Mouse (Mus musculus): ENCODE results near the gene Runx3. TPM values are rescaled to one million over a fixed set of nuclear protein-coding genes. Genes with fewer than 3 reads are reported as not detected.
A peak's percentile ranks its signal among the peaks of the same experiment; 100 is the strongest.
"Not testable (repeated sequence)": the region's sequence is repeated elsewhere in the genome, so short reads cannot be mapped to it uniquely, and the experiment has no call there.

Gene Runx3
- polyA plus RNA-seq, 1 experiment from 2014 or later = not detected

DNA sequence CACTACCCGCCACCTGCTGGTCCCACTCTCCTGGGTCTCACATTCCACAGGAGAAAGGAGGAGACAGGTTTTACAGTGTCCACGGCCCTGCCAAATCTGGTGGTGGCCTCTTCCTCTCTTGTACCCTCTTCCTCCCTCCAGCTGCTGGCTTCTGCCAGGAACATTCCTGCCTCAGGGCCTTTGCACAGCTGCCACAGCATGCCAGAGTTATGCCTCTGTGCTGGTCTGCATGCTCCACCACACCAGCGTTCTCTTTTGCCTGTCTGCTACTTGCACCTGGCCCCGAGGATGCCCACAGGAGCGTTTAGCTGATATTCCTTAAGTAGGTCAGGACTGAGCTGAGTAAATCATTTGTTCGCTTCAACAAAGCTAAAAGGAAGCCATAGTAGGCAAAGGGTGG, 45.3 kb downstream of the Runx3 start:
- Histone ChIP-seq H3K4me1 (peaks cover 20% of the 10 kb centered on the region), H3K9ac (replicated peaks) (no peak overlapping the region), H3K27ac (replicated peaks) (no peak overlapping the region), H3K9me3 (no peaks in the 10 kb centered on the region), H3K4me2 (replicated peaks) (no peak overlapping the region), H3K4me3 (no peak overlapping the region), H3K36me3 (no peaks in the 10 kb centered on the region), H3K27me3 (peaks cover 77% of the 10 kb centered on the region)
- ATAC-seq (ENCODE audit: low FRiP score, low read depth) = no peak
- WGBS = 57% methylated on average over 6 of the region's 6 CpGs

DNA sequence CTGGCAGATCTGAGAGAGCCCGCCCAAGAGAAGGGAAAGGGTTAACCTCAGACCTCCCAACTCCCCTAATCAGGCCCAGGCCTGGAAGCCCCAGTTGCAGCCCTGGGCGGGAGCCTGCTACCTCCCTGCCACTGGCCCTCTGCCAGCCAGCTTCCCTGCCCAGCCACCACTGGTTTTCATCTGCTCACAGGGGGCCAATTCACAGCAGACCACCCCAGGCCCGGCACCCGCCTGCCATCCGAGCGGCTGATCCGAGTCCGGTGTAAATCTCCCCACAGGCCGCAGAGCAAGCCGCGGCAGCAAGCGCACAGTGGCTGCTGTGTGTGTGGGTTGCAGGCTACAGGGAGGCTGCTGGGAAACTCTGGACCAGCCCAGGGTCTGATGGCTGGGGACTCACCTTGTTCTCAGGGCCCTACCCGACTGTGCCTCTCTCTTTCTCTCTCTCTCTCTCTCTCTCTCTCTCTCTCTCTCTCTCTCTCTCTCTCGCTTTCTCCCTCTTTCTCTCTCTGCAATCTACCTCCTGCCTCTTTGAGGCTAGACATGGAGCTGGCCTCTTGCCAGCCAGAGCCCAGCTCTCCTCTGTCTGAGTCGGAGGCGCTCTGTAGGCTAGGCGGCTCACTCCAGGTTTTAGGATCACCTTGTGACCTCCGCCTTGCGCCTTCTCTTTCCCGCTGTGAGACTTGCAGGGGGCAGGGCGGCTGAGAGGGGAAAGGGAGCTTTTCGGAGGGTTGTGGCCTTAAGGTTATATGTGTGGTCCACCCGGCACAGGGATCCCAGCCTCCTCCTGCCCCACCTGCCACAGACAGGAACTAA, 46.2 kb downstream of the Runx3 start:
- Histone ChIP-seq H3K4me2 (replicated peaks) (peak overlapping the region; percentile 26), H3K4me3 (no peak overlapping the region), H3K9ac (replicated peaks) (no peak overlapping the region), H3K4me1 (peaks cover 20% of the 10 kb centered on the region), H3K9me3 (no peaks in the 10 kb centered on the region), H3K27ac (replicated peaks) (no peak overlapping the region), H3K36me3 (no peaks in the 10 kb centered on the region), H3K27me3 (peaks cover 74% of the 10 kb centered on the region)
- peak; percentile 41; the same call in 1 of the 2 replicates for ATAC-seq (ENCODE audit: low FRiP score, low read depth)
- 3% methylated on average over 23 of the region's 23 CpGs for WGBS

DNA sequence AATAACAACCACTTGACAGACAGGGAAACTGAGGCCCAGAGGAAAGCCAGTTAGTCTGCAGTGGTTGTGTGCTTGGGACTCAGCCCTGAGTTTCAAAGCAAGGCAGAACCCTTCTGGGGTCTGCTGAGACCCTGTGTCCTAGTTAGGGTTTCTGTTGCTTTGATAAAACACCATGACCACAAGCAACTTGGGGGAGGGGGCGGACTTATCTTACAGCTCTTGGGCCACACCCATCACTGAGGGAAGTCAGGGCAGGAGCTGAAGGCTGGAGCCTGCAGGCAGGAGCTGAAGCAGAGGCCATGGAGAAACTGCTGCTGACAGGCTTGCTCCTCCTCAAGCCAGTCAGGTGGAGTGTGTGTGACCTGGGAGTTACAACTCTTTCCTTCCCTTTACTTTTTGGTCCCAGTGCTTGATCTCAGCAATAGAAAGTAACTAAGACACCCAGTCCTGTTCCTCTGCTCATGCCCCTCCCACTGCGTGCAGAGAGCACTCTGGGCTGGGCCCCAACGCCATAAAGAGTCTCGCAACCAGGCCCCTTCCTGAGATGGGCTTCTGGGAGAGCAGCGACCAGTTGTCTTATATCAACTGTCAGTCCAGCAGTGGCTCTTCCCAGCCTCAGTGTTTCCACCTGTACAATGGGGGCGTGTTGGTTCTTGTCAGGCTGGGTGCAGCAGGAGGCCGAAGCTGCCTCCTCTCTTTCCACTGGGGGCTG, 47.5 kb downstream of the Runx3 start:
- Histone ChIP-seq H3K4me1 (peaks cover 20% of the 10 kb centered on the region), H3K27ac (replicated peaks) (no peak overlapping the region), H3K4me3 (no peak overlapping the region), H3K4me2 (replicated peaks) (no peak overlapping the region), H3K9me3 (no peaks in the 10 kb centered on the region), H3K27me3 (peaks cover 76% of the 10 kb centered on the region), H3K9ac (replicated peaks) (no peak overlapping the region), H3K36me3 (no peaks in the 10 kb centered on the region)
- no peak for ATAC-seq (ENCODE audit: low FRiP score, low read depth)
- WGBS = 52% methylated on average over 7 of the region's 7 CpGs

DNA sequence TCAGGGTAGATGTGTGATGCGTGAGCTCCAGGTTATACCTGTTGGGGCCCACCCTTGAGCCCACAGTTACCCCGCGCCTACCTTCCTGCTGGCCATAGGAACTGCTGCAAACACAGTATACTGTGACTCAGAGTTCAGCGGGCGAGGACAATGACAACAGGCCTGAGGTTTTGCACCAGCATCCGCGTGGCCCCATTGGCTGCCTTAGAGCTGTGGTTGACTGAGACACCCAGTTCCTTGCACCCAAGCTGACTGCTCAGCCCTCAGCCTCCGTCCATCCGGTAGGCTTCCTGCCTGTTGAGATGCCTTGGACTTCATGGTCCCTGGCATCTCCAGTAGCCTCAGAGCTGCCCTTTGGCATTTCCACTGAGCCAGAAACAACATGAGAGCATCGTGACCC, 48.6 kb downstream of the Runx3 start:
- ATAC-seq (ENCODE audit: low FRiP score, low read depth) = no peak
- H3K36me3 ChIP-seq = no peaks in the 10 kb centered on the region
- H3K27me3 ChIP-seq = peaks cover 76% of the 10 kb centered on the region
- no peak overlapping the region for H3K9ac ChIP-seq (replicated peaks)
- no peaks in the 10 kb centered on the region for H3K9me3 ChIP-seq
- no peak overlapping the region for H3K4me2 ChIP-seq (replicated peaks)
- H3K27ac ChIP-seq (replicated peaks) = no peak overlapping the region
- WGBS = 66% methylated on average over 10 of the region's 10 CpGs
- no peak overlapping the region for H3K4me3 ChIP-seq
- peaks cover 20% of the 10 kb centered on the region for H3K4me1 ChIP-seq

DNA sequence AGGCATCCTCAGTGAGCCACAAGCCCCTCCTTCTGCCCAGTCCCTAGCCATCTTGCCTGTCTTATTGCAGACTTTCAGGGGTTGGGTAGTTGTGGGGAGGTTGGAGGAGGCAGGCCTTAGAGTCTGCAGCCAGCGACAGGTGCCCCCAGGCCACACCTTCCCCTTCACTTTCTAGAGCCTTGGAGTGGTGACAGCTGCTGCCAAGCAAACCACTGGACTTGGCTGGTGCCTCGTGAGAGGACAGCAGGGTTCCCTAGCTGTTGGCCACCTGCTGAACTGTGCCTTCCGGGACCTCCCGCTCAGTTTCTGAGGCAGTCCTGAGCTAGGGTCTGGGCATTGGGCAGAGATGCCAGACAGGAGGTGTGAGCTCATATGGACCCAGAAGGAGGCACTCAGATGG, 49.0 kb downstream of the Runx3 start:
- Histone ChIP-seq H3K9me3 (no peaks in the 10 kb centered on the region), H3K36me3 (no peaks in the 10 kb centered on the region), H3K4me1 (peaks cover 20% of the 10 kb centered on the region), H3K4me3 (no peak overlapping the region), H3K27me3 (peaks cover 76% of the 10 kb centered on the region), H3K27ac (replicated peaks) (no peak overlapping the region), H3K9ac (replicated peaks) (no peak overlapping the region), H3K4me2 (replicated peaks) (no peak overlapping the region)
- WGBS = 71% methylated on average over 4 of the region's 4 CpGs
- no peak for ATAC-seq (ENCODE audit: low FRiP score, low read depth)

DNA sequence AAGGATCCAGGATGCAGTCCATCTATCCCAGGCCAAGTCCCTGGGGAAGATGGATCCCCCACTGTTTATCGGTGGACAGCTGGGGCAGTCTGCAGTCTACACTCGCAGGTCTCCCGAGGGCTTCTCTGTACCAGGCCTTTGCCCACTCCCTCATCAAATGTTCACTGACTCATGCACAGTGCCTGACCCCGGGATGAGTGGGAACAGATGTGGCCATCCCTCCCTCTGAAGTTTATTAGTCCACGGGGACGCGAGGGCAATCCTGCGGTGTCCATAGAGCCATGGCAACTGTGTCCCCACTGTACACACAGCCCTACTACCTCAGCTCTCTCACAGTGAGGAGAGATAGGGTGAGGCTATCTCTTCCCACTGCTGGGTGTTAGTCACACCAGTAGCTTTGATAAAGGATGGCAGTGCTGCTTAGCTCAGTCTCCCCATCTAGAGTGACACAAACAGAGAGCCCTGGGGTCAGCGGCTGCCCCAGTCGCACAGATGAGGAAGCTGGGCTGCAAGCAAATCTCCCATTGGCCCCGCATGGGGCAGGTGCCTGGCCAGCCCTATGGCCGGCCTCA, 50.9 kb downstream of the Runx3 start:
- Histone ChIP-seq H3K9ac (replicated peaks) (no peak overlapping the region), H3K27me3 (peaks cover 75% of the 10 kb centered on the region), H3K4me1 (peaks cover 26% of the 10 kb centered on the region), H3K9me3 (no peaks in the 10 kb centered on the region), H3K4me3 (no peak overlapping the region), H3K36me3 (no peaks in the 10 kb centered on the region), H3K27ac (replicated peaks) (no peak overlapping the region), H3K4me2 (replicated peaks) (no peak overlapping the region)
- 70% methylated on average over 12 of the region's 12 CpGs for WGBS
- ATAC-seq (ENCODE audit: low FRiP score, low read depth) = no peak

DNA sequence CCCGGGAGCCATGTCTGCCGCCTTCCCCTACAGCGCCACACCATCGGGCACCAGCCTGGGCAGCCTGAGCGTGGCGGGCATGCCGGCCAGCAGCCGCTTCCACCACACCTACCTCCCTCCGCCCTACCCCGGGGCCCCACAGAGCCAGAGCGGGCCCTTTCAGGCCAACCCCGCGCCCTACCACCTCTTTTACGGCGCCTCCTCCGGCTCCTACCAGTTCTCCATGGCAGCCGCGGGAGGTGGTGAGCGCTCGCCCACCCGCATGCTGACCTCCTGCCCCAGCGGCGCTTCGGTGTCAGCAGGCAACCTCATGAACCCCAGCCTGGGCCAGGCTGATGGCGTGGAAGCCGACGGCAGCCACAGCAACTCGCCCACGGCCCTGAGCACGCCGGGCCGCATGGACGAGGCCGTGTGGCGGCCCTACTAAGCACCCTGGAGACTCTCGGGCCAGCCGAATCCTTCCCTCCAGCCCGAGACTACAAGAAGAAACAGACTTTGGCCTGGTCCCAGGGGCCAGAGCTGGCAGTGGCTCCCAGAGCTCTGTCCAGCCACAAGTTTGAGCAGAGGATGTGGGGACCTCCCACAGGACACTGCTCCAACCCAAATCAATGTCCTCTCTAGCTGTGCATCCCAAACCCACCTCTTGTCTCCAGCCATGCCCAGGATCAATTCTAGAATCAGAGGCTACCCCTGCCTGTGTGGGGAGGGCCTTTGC, 55.1 kb downstream of the Runx3 start:
- Histone ChIP-seq H3K4me2 (replicated peaks) (peak overlapping the region; percentile 56), H3K4me3 (peak overlapping the region; percentile 35), H3K27ac (replicated peaks) (no peak overlapping the region), H3K9ac (replicated peaks) (peak overlapping the region; percentile 50), H3K36me3 (no peaks in the 10 kb centered on the region), H3K9me3 (no peaks in the 10 kb centered on the region), H3K4me1 (peaks cover 11% of the 10 kb centered on the region), H3K27me3 (peaks cover 52% of the 10 kb centered on the region)
- WGBS = 6% methylated on average over 38 of the region's 38 CpGs
- ATAC-seq (ENCODE audit: low FRiP score, low read depth) = no peak

DNA sequence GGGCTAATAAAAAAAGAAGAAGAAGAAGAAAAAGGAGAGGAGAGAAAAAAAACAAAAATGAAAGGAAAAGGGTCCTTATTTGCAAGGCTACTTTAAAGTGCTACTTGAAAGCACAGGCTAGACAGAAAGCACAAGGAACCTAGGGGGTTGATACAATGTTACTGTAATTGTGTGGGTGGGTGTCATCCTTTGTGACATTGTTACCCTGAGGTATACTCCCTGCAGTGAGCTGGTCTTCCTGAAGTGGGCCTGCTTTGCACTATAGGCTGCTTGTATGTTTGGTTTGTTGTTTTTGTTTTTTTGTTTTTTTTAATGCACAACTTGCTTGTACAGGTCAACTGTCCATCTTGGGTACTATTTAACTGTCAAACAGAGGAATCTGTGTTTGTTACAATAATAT, 57.1 kb downstream of the Runx3 start:
- Histone ChIP-seq H3K9ac (replicated peaks) (no peak overlapping the region), H3K4me2 (replicated peaks) (no peak overlapping the region), H3K9me3 (no peaks in the 10 kb centered on the region), H3K4me3 (no peak overlapping the region), H3K27me3 (peaks cover 47% of the 10 kb centered on the region), H3K4me1 (peaks cover 11% of the 10 kb centered on the region), H3K27ac (replicated peaks) (no peak overlapping the region), H3K36me3 (no peaks in the 10 kb centered on the region)
- ATAC-seq (ENCODE audit: low FRiP score, low read depth) = no peak

DNA sequence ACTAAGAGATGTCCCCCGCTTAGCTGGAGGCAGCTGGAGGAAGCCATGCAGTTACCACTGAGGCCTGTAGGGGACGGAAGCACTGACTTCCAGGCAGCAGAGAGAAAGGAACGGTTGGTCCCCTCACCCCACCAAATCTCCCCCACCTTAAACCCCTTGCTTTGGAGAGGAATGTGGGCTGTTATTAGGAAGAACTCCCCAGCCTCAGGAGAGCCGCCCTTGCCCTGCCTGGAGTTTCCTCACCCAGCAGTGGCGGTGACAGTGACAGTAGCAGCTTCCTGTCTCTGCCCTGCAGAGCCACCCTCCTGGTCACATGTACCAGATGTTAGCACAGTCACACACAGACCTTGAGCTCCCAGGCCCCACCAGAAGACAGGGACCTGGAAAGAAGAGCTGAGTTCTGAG, 58.6 kb downstream of the Runx3 start:
- H3K9me3 ChIP-seq = no peaks in the 10 kb centered on the region
- no peak for ATAC-seq (ENCODE audit: low FRiP score, low read depth)
- WGBS = 18% methylated on average over 5 of the region's 5 CpGs

DNA sequence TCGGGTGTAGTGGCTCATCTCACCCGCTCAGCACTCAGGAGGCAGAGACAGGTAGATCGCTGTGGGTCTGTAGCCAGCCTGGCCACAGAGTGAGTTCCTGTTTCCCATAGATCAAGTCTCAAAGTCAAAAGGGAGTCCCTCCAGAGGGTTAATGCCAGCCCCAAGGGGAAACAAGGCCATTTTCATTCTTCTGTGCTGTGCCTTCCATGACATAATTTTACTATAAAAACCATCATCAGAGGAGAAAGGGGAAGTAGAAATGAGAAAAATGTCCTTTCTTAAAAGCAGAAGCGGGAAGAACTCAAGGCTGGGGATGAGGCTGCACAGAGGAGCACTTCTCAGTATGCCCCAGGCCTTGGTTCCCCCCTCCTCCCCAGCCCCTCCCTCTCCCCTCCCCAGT, 61.4 kb downstream of the Runx3 start:
- Histone ChIP-seq H3K27ac (replicated peaks) (no peak overlapping the region), H3K36me3 (no peaks in the 10 kb centered on the region), H3K4me1 (no peaks in the 10 kb centered on the region), H3K27me3 (peaks cover 5% of the 10 kb centered on the region), H3K4me3 (no peak overlapping the region), H3K4me2 (replicated peaks) (no peak overlapping the region), H3K9me3 (no peaks in the 10 kb centered on the region), H3K9ac (replicated peaks) (no peak overlapping the region)
- WGBS = 88% methylated on average over 4 of the region's 4 CpGs
- no peak for ATAC-seq (ENCODE audit: low FRiP score, low read depth)

More for the DNA sequence above, 58.6 kb downstream of the Runx3 start:
- H3K27me3 ChIP-seq = peaks cover 32% of the 10 kb centered on the region
- H3K4me3 ChIP-seq = no peak overlapping the region
- no peaks in the 10 kb centered on the region for H3K36me3 ChIP-seq
- H3K9ac ChIP-seq (replicated peaks) = no peak overlapping the region
- H3K4me1 ChIP-seq = peaks cover 11% of the 10 kb centered on the region
- no peak overlapping the region for H3K27ac ChIP-seq (replicated peaks)
- no peak overlapping the region for H3K4me2 ChIP-seq (replicated peaks)

DNA sequence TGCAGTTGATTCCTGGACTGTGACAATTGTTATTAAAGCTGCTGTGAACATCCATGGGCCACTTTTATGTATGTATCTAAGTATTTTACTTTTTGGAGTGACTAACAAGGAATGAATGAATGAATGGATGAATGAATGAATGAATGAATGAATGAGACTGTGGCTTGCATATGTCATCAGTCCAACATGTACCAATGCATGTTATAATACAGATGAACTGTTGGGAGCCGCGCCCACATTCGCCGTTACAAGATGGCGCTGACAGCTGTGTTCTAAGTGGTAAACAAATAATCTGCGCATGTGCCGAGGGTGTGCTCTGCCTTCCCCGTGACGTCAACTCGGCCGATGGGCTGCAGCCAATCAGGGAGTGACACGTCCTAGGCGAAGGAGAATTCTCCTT, 63.8 kb downstream of the Runx3 start:
- WGBS = over 99% methylated on average over 7 of the region's 13 CpGs

More for the DNA sequence above, 63.8 kb downstream of the Runx3 start:
- not testable (repeated sequence) for H3K9me3 ChIP-seq; H3K9ac ChIP-seq (replicated peaks); H3K4me2 ChIP-seq (replicated peaks); H3K27ac ChIP-seq (replicated peaks); ATAC-seq (ENCODE audit: low FRiP score, low read depth); H3K4me3 ChIP-seq; H3K36me3 ChIP-seq; H3K27me3 ChIP-seq; H3K4me1 ChIP-seq

Data from midbrain, embryonic 12.5 days (tissue).